Mouse (Mus musculus) hindlimb bud, embryonic 11.5 days (tissue): Measurements from ENCODE around the gene Erbb3.

Source experiments
- DNase-seq: peaks from one replicate; pipeline ENCODE4 v3.0.0-alpha.2; 2012; ENCODE audit warnings: low read depth, low spot score; ENCODE audit errors: extremely low spot score

Erbb3 gene

GRCm38 (mm10) chr10:128612433-128613153 lies 23.1 kb upstream of the Erbb3 start:
- DNase-seq: peak; percentile 74

- DNase-seq: no peak
These were observed 17.0 kb upstream of the Erbb3 start for GRCm38 (mm10) chr10:128606483-128606882.

- DNase-seq: no peak
These were observed 13.1 kb upstream of the Erbb3 start for GRCm38 (mm10) chr10:128602470-128603128.

GRCm38 (mm10) chr10:128601499-128601898 lies 12.0 kb upstream of the Erbb3 start:
- no peak for DNase-seq

- no peak for DNase-seq
These were observed 9.0 kb upstream of the Erbb3 start for GRCm38 (mm10) chr10:128598476-128598875.

GRCm38 (mm10) chr10:128592797-128593196 lies 3.3 kb upstream of the Erbb3 start:
- no peak for DNase-seq

- no peak for DNase-seq
These were observed 2.0 kb upstream of the Erbb3 start for GRCm38 (mm10) chr10:128591436-128591835.

GRCm38 (mm10) chr10:128590193-128590690 lies 790 bp upstream of the Erbb3 start:
- DNase-seq: no peak

GRCm38 (mm10) chr10:128588775-128589463 lies 533 bp downstream of the Erbb3 start:
- DNase-seq: no peak

- no peak for DNase-seq
These were observed 1.3 kb downstream of the Erbb3 start for GRCm38 (mm10) chr10:128588136-128588535.

- DNase-seq: no peak
These were observed 1.8 kb downstream of the Erbb3 start for GRCm38 (mm10) chr10:128587697-128588096.

GRCm38 (mm10) chr10:128587120-128587519 lies 2.3 kb downstream of the Erbb3 start:
- DNase-seq: no peak

GRCm38 (mm10) chr10:128586546-128586945 lies 2.9 kb downstream of the Erbb3 start:
- no peak for DNase-seq

GRCm38 (mm10) chr10:128584386-128584785 lies 5.1 kb downstream of the Erbb3 start:
- no peak for DNase-seq

GRCm38 (mm10) chr10:128583644-128584043 lies 5.8 kb downstream of the Erbb3 start:
- DNase-seq: no peak

- no peak for DNase-seq
These were observed 9.7 kb downstream of the Erbb3 start for GRCm38 (mm10) chr10:128579731-128580130.

- no peak for DNase-seq
These were observed 10.2 kb downstream of the Erbb3 start for GRCm38 (mm10) chr10:128579298-128579697.

- no peak for DNase-seq
These were observed 11.1 kb downstream of the Erbb3 start for GRCm38 (mm10) chr10:128578330-128578729.

- DNase-seq: no peak
These were observed 14.4 kb downstream of the Erbb3 start for GRCm38 (mm10) chr10:128575063-128575462.

GRCm38 (mm10) chr10:128565788-128566531 lies 23.5 kb downstream of the Erbb3 start, which contains the start of gene Pa2g4:
Gene Pa2g4, minus strand, starts transcription at chr10:128565987.
- no peak for DNase-seq

- DNase-seq: no peak
These were observed 24.2 kb downstream of the Erbb3 start for GRCm38 (mm10) chr10:128565206-128565787.
